Mouse (Mus musculus) small intestine, adult 2 months (tissue): ENCODE data around the gene Sec23ip. TPM values are rescaled to one million over a fixed set of nuclear protein-coding genes. Genes with fewer than 3 reads are reported as not detected.

ENCODE experiments used
- H3K27ac ChIP-seq: fragments of 200-500 bp; 2 replicates; pipeline ENCODE4 v1.5.1; 2012; ENCODE audit warnings: low read depth, low read length, control low read depth, inconsistent platforms; ENCODE audit not compliant: insufficient read depth
- H3K27me3 ChIP-seq: fragments of 200-500 bp; 2 replicates; pipeline ENCODE4 v1.6.1; 2012; ENCODE audit warnings: mild to moderate bottlenecking, moderate library complexity, low read length, inconsistent platforms; ENCODE audit not compliant: control insufficient read depth, insufficient read depth
- H3K36me3 ChIP-seq: fragments of 200-500 bp; 2 replicates; pipeline ENCODE4 v1.6.1; 2012; ENCODE audit warnings: mild to moderate bottlenecking, low read length, control low read depth, inconsistent platforms; ENCODE audit not compliant: control insufficient read depth, insufficient read depth
- H3K4me1 ChIP-seq: fragments of 200-500 bp; 2 replicates; pipeline ENCODE4 v1.6.1; 2012; ENCODE audit warnings: low read length, inconsistent platforms, mixed read lengths; ENCODE audit not compliant: control insufficient read depth, insufficient read depth, insufficient read length
- H3K4me3 ChIP-seq: fragments of 200-500 bp; 2 replicates; pipeline ENCODE4 v1.5.1; 2012; ENCODE audit warnings: low read depth, mild to moderate bottlenecking, control low read depth, inconsistent platforms, low read length, moderate library complexity
- CTCF ChIP-seq: fragments of 200-500 bp; IDR thresholded peaks from 2 replicates; pipeline ENCODE4 v1.5.1; 2012; ENCODE audit warnings: low read depth, mild to moderate bottlenecking, control low read depth, inconsistent platforms, low read length, moderate library complexity, mixed read lengths; ENCODE audit not compliant: insufficient replicate concordance, insufficient read length; ENCODE audit errors: extremely low read depth
- POLR2A ChIP-seq: fragments of 200-500 bp; IDR thresholded peaks from 2 replicates; pipeline ENCODE4 v1.6.1; 2012; ENCODE audit warnings: low read depth, mild to moderate bottlenecking, control low read depth, inconsistent platforms, low read length, moderate library complexity
- WGBS: fragments of 180-500 bp; shearing (Covaris S2); methylation state at CpG from one replicate; pipeline ENCODE4 v1.1.7; 2018; 5-methylcytosine and 5-hydroxymethylcytosine counted together
- polyA plus RNA-seq: library from polyadenylated mRNA; depleted of rRNA; stranded (reverse); fragments of >200 nt; gene quantifications from 2 replicates; pipeline ENCODE4 v1.2.3, GENCODE M21; 2012

Sec23ip gene
- polyA plus RNA-seq, 1 experiment = 19.1 TPM

- Histone ChIP-seq H3K36me3 (no peaks in the 10 kb centered on the region), H3K4me1 (peaks cover 10% of the 10 kb centered on the region; the same call in 1 of the 2 replicates), H3K27ac (no peak overlapping the region), H3K27me3 (no peaks in the 10 kb centered on the region), H3K4me3 (no peak overlapping the region)
- TF ChIP-seq POLR2A (no peak), CTCF (no peak)
- 49% methylated on average over 2 of the region's 2 CpGs for WGBS
These were observed 845 bp upstream of the Sec23ip start for GRCm38 (mm10) chr7:128743898-128744297.

GRCm38 (mm10) chr7:128746151-128746550, 1.4 kb downstream of the Sec23ip start:
- H3K4me3 ChIP-seq = no peak overlapping the region
- H3K27ac ChIP-seq = no peak overlapping the region
- TF ChIP-seq CTCF (no peak), POLR2A (no peak)
- peaks cover 12% of the 10 kb centered on the region for H3K36me3 ChIP-seq
- H3K27me3 ChIP-seq = no peaks in the 10 kb centered on the region
- WGBS = 79% methylated on average over 10 of the region's 10 CpGs
- peaks cover 10% of the 10 kb centered on the region; the same call in 1 of the 2 replicates for H3K4me1 ChIP-seq

GRCm38 (mm10) chr7:128748758-128749157, 4.0 kb downstream of the Sec23ip start:
- Histone ChIP-seq H3K27me3 (no peaks in the 10 kb centered on the region), H3K27ac (0 out of 2 replicates have a peak overlapping the region, but pooled peaks have one; percentile 50), H3K4me1 (peaks cover 10% of the 10 kb centered on the region; the same call in 1 of the 2 replicates), H3K36me3 (peaks cover 24% of the 10 kb centered on the region), H3K4me3 (no peak overlapping the region)
- TF ChIP-seq CTCF (no peak), POLR2A (no peak)
- WGBS = 15% methylated on average over 3 of the region's 3 CpGs

- 93% methylated on average over 9 of the region's 9 CpGs for WGBS
- H3K36me3 ChIP-seq = peaks cover 38% of the 10 kb centered on the region
These were observed 5.6 kb downstream of the Sec23ip start for GRCm38 (mm10) chr7:128750296-128750695.

GRCm38 (mm10) chr7:128752012-128752411, 7.3 kb downstream of the Sec23ip start:
- Histone ChIP-seq H3K27ac (no peak overlapping the region), H3K4me1 (peaks cover 2% of the 10 kb centered on the region; the same call in 1 of the 2 replicates), H3K36me3 (peaks cover 44% of the 10 kb centered on the region), H3K4me3 (no peak overlapping the region), H3K27me3 (no peaks in the 10 kb centered on the region)
- TF ChIP-seq CTCF = no peak
- no peak for TF ChIP-seq POLR2A
- 86% methylated on average over 4 of the region's 4 CpGs for WGBS

More at GRCm38 (mm10) chr7:128750296-128750695, 5.6 kb downstream of the Sec23ip start:
- H3K4me1 ChIP-seq = peaks cover 10% of the 10 kb centered on the region; the same call in 1 of the 2 replicates
- no peaks in the 10 kb centered on the region for H3K27me3 ChIP-seq
- H3K27ac ChIP-seq = no peak overlapping the region
- no peak for TF ChIP-seq CTCF
- no peak for TF ChIP-seq POLR2A
- no peak overlapping the region for H3K4me3 ChIP-seq

GRCm38 (mm10) chr7:128755396-128755795, 10.7 kb downstream of the Sec23ip start:
- Histone ChIP-seq H3K4me1 (no peaks in the 10 kb centered on the region), H3K27ac (no peak overlapping the region), H3K36me3 (peaks cover 65% of the 10 kb centered on the region), H3K27me3 (no peaks in the 10 kb centered on the region), H3K4me3 (no peak overlapping the region)
- no peak for TF ChIP-seq CTCF
- TF ChIP-seq POLR2A = no peak
- WGBS = 64% methylated on average over 1 of the region's 1 CpGs

- no peak overlapping the region for H3K27ac ChIP-seq
- no peak overlapping the region for H3K4me3 ChIP-seq
- peaks cover 73% of the 10 kb centered on the region for H3K36me3 ChIP-seq
- no peaks in the 10 kb centered on the region for H3K4me1 ChIP-seq
- WGBS = 86% methylated on average over 4 of the region's 4 CpGs
- H3K27me3 ChIP-seq = no peaks in the 10 kb centered on the region
- no peak for TF ChIP-seq CTCF
- no peak for TF ChIP-seq POLR2A
These were observed 14.2 kb downstream of the Sec23ip start for GRCm38 (mm10) chr7:128758948-128759347.
